Mouse (Mus musculus) neural tube, embryonic 14.5 days (tissue): ENCODE results near the gene Erc2. TPM values are rescaled to one million over a fixed set of nuclear protein-coding genes. Genes with fewer than 3 reads are reported as not detected.
"Not testable (repeated sequence)": the region's sequence is repeated elsewhere in the genome, so short reads cannot be mapped to it uniquely, and the experiment has no call there.

Experiments used
- ATAC-seq: fragments of 200-750 bp; cut with Nextera tagmentation; 2 replicates; pipeline ENCODE4 v1.8.0; 2017; ENCODE audit warnings: low read depth, mild to moderate bottlenecking, moderate TSS enrichment, moderate library complexity
- H3K27ac ChIP-seq: fragments of 300-500 bp; sonication (generic); 2 replicates; pipeline ENCODE4 v1.5.1; 2014; ENCODE audit warnings: low read depth, mild to moderate bottlenecking, control low read depth, low read length, moderate library complexity, mixed read lengths
- H3K27me3 ChIP-seq: fragments of 300-500 bp; sonication (generic); 2 replicates; pipeline ENCODE4 v1.6.1; 2014; ENCODE audit warnings: low read length; ENCODE audit not compliant: control insufficient read depth, insufficient read depth
- H3K36me3 ChIP-seq: fragments of 300-500 bp; sonication (generic); 2 replicates; pipeline ENCODE4 v1.6.1; 2014; ENCODE audit warnings: low read length, mixed read lengths; ENCODE audit not compliant: control insufficient read depth, insufficient read depth
- H3K4me1 ChIP-seq: fragments of 300-500 bp; sonication (generic); 2 replicates; pipeline ENCODE4 v1.6.1; 2014; ENCODE audit warnings: low read length; ENCODE audit not compliant: control insufficient read depth, insufficient read depth
- H3K4me2 ChIP-seq: fragments of 300-500 bp; sonication (generic); 2 replicates; pipeline ENCODE4 v1.6.1; 2014; ENCODE audit warnings: mild to moderate bottlenecking, low read depth, low read length, control low read depth
- H3K4me3 ChIP-seq: fragments of 300-500 bp; sonication (generic); 2 replicates; pipeline ENCODE4 v1.5.1; 2014; ENCODE audit warnings: low read depth, low read length, control low read depth, mixed read lengths
- H3K9ac ChIP-seq: fragments of 300-500 bp; sonication (generic); replicated peaks from 2 replicates; pipeline ENCODE4 v1.6.1; 2014; ENCODE audit warnings: low read depth, mild to moderate bottlenecking, control low read depth, low read length, mixed read lengths
- H3K9me3 ChIP-seq: fragments of 300-500 bp; sonication (generic); 2 replicates; pipeline ENCODE4 v1.6.1; 2016; ENCODE audit warnings: low read length; ENCODE audit not compliant: control insufficient read depth
- WGBS: fragments of 180-500 bp; shearing (Covaris S2); extraction: QIAGEN DNeasy Blood & Tissue Kit; methylation state at CpG from one replicate; pipeline ENCODE4 v1.1.7; 2014; 5-methylcytosine and 5-hydroxymethylcytosine counted together
- polyA plus RNA-seq: library from polyadenylated mRNA; unstranded; fragments of >200 nt; fragmentation: Nextera tagmentation; extraction: Ambion mirVana; gene quantifications from 2 replicates; pipeline ENCODE4 v1.2.1, GENCODE M21; 2014

The Erc2 gene
- 61.7 and 117 TPM in 2 replicates for polyA plus RNA-seq

DNA sequence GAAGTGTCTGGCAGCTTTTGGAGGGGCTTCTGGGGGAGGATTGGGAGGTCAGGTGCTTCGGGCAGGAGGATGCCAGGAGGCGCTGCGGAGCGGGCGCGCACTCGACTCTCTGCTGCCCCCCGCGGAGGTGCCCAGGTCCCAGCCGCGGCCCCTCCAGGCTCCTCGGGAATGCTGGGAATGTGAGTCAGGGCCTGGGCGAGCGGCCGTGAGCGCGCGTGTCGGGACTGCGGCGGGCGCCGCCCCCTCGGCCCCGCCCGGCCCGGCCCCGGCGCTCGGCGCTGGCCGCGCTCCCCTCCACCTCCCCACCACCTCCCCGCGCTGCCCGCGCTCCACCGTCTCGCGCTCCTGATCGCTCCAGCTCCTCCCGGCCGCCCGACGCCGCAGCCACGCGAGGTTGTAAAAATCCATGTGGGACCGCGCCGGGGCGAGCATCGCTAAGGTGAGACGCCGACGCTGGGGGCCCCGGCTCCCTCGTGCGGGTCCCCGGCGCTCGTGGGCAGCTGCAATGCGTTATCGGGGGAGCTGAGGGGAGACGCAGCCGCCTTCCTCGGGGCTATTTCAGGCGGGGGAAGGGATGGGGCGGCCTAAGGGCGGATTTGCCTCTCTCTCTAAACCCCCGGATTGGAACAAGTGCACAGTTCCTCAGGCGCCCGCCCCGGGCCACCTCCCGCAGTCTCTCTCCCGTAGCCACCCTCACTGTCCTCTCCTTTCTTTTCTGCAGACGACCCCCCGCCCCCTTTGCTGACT, at the start of gene Erc2:
Erc2 (plus strand) TSS at position 253 of the 747 bp plus-strand sequence.
- Histone ChIP-seq H3K27ac (peak within 1 kb of the TSS; percentile 89), H3K4me2 (peak within 1 kb of the TSS; percentile 58), H3K9me3 (no peaks in the 10 kb centered on the region), H3K9ac (peak within 1 kb of the TSS; percentile 88), H3K4me3 (peak within 1 kb of the TSS; percentile 71), H3K27me3 (no peaks in the 10 kb centered on the region), H3K36me3 (no peaks in the 10 kb centered on the region), H3K4me1 (peaks cover 8% of the 10 kb centered on the region; the same call in 1 of the 2 replicates)
- peak; percentile 97 for ATAC-seq
- WGBS, result under 1% methylated on average over 42 of the region's 78 CpGs

DNA sequence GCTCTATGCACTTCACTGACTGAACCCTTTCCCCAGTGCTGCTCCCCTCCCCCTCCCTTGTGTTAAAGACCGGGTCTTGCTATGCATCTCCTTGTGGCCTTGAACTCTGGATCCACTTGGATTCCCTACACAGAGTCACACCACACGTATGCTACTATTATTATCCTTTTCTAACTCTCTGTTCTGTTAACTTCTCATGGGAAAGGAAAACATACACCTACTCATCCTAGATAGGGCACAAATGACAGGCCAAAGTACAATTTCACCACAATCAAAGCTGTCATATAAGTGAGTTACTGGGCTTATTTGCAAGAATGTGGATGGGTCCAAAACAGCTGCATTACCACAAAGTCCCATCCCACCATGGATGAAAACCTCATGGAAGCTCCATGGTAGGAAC, 43.8 kb upstream of the Erc2 start:
- no peak overlapping the region for H3K4me3 ChIP-seq
- 87% methylated on average over 2 of the region's 2 CpGs for WGBS

DNA sequence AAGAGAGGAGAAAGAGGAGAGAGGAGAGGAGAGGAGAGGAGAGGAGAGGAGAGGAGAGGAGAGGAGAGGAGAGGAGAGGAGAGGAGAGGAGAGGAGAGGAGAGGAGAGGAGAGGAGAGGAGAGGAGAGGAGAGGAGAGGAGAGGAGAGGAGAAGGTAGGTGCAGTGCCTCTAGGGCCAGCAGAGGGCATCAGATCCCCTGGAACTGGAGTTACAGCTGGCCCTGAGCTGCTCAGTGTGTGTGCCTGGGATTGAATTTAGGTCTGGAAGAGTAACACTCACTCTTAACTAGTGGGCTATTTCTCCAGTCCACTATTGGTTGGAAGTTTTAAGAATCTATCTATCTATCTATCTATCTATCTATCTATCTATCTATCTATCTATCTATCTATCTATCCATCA, 32.6 kb upstream of the Erc2 start:
- not testable (repeated sequence) for H3K9ac ChIP-seq, H3K4me3 ChIP-seq, ATAC-seq, H3K9me3 ChIP-seq, H3K4me1 ChIP-seq, H3K36me3 ChIP-seq, H3K27ac ChIP-seq, H3K27me3 ChIP-seq, H3K4me2 ChIP-seq

More for the DNA sequence above, 43.8 kb upstream of the Erc2 start:
- Histone ChIP-seq H3K27me3 (no peaks in the 10 kb centered on the region), H3K9ac (no peak overlapping the region), H3K27ac (no peak overlapping the region), H3K4me1 (no peaks in the 10 kb centered on the region), H3K9me3 (no peaks in the 10 kb centered on the region), H3K36me3 (no peaks in the 10 kb centered on the region), H3K4me2 (no peak overlapping the region)
- ATAC-seq, result no peak

DNA sequence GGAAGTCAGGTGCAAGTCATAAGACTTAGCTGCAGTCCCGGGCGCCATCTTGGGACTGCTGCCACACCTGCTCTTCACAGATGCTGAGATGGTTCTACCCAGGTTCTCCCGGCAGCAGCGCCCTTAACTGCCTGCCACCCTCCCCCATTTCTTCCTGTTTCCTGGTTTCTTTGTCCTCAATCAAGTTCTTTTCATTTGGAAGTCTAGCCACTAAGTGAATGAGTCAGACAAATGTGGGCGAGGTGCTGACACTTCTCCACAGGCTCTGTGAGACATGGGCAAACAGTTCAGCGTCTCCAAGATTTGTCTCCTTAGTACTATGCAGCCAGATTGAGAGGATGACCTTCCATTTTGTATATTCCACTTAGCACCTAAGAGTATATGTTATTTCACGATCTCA, 30.1 kb upstream of the Erc2 start:
- Histone ChIP-seq H3K9ac (no peak overlapping the region), H3K36me3 (no peaks in the 10 kb centered on the region), H3K4me3 (no peak overlapping the region), H3K4me1 (no peaks in the 10 kb centered on the region), H3K9me3 (0 out of 2 replicates have a peak, but pooled peaks cover 4% of the 10 kb centered on the region), H3K4me2 (no peak overlapping the region), H3K27ac (no peak overlapping the region), H3K27me3 (no peaks in the 10 kb centered on the region)
- WGBS, result 91% methylated on average over 7 of the region's 7 CpGs
- no peak for ATAC-seq

DNA sequence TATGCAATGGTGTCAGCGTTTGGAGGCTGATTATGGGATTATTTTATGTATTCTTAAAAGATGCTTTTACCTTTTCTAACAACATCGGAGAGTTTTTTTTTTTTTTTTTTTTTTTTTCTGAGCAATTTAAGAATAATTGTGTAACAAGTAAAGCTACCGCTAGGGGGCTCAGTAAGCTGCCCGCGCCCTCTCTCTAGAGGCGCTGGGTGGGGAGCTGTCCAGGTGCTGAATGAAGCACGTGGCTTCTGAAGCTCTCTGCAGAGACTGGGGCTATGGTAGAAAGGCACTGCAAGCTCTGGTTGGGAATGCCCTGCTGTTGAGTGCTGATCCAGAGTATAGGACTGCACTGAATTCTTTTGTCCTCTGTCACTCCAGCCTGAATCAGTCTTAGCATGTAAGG, 26.0 kb upstream of the Erc2 start:
- peak; percentile 70; the same call in 1 of the 2 replicates for ATAC-seq
- no peak overlapping the region for H3K4me3 ChIP-seq
- WGBS, result 7% methylated on average over 7 of the region's 7 CpGs

DNA sequence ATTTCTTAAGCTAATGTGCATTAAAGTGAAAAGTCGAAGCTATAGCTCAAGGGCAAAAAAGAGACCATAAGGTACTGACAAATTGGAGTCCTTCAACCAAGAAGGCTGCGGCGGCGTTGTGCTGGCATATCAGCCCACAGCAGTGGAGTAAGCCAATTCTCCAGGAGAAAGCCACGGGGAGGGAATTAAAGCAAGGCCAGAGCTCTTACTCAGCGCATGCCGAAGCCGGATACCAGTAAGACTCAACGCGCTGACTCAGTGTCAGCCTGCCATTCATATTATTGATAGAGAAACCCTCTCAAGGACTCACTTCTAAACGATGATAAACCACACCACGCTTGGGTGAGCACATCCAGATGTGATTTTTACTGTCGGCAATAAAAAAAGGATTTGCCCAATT, 20.1 kb upstream of the Erc2 start:
- Histone ChIP-seq H3K27me3 (no peaks in the 10 kb centered on the region), H3K27ac (no peak overlapping the region), H3K9me3 (no peaks in the 10 kb centered on the region), H3K4me2 (no peak overlapping the region), H3K4me3 (no peak overlapping the region), H3K9ac (no peak overlapping the region), H3K36me3 (no peaks in the 10 kb centered on the region), H3K4me1 (no peaks in the 10 kb centered on the region)
- WGBS, result 46% methylated on average over 13 of the region's 13 CpGs
- ATAC-seq, result peak; percentile 31; the same call in 1 of the 2 replicates

More for the DNA sequence above, 26.0 kb upstream of the Erc2 start:
- Histone ChIP-seq H3K4me1 (no peaks in the 10 kb centered on the region), H3K36me3 (no peaks in the 10 kb centered on the region), H3K4me2 (no peak overlapping the region), H3K9me3 (0 out of 2 replicates have a peak, but pooled peaks cover 4% of the 10 kb centered on the region), H3K9ac (no peak overlapping the region), H3K27me3 (no peaks in the 10 kb centered on the region), H3K27ac (no peak overlapping the region)

DNA sequence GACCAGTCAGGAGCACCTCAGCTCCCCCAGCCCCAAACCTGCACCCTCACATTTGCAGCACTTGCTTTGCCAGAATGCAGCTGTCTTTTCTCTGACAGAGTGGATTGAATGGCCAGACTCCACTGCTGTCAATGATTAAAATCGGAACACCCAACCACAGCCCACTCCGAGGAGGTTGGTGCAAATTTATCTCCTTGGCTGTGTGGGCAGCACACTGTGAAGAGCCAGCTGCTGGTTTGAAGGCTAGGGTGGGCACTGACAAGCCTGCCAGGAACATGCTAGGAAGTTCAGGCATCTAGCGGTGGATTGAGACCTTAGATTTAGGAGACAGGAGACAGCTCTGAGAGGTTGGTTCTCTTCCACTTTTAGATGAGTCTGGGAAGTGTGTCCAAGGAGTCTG, 14.8 kb upstream of the Erc2 start:
- no peak overlapping the region for H3K27ac ChIP-seq
- no peaks in the 10 kb centered on the region for H3K4me1 ChIP-seq
- H3K36me3 ChIP-seq, result no peaks in the 10 kb centered on the region
- H3K9me3 ChIP-seq, result no peaks in the 10 kb centered on the region
- no peak overlapping the region for H3K4me2 ChIP-seq
- WGBS, result 77% methylated on average over 3 of the region's 3 CpGs
- no peaks in the 10 kb centered on the region for H3K27me3 ChIP-seq
- H3K9ac ChIP-seq, result no peak overlapping the region
- no peak for ATAC-seq
- H3K4me3 ChIP-seq, result no peak overlapping the region

DNA sequence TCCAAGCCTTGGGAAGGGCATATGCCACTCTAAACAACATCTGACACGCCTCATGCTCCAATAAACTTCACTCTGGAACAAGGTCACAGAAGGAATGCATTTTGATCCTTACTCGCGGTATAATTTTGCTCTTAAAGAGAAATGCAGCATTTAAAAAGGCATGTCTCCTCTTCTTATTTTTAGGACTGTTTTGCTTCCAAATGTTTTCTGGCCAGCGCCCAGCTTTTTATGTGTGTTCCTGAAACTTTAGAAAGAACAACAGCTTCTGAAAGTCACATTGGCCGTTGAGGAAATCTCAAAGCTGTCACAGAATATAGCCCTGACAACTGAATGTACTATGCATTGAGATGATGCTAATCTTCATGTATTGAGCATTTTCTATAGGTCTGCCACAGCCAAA, 8.5 kb upstream of the Erc2 start:
- H3K4me1 ChIP-seq, result no peaks in the 10 kb centered on the region
- H3K27me3 ChIP-seq, result no peaks in the 10 kb centered on the region
- no peak overlapping the region for H3K27ac ChIP-seq
- H3K4me3 ChIP-seq, result no peak overlapping the region
- 76% methylated on average over 5 of the region's 5 CpGs for WGBS
- H3K36me3 ChIP-seq, result no peaks in the 10 kb centered on the region
- ATAC-seq, result no peak
- H3K9me3 ChIP-seq, result no peaks in the 10 kb centered on the region
- H3K9ac ChIP-seq, result no peak overlapping the region
- no peak overlapping the region for H3K4me2 ChIP-seq

DNA sequence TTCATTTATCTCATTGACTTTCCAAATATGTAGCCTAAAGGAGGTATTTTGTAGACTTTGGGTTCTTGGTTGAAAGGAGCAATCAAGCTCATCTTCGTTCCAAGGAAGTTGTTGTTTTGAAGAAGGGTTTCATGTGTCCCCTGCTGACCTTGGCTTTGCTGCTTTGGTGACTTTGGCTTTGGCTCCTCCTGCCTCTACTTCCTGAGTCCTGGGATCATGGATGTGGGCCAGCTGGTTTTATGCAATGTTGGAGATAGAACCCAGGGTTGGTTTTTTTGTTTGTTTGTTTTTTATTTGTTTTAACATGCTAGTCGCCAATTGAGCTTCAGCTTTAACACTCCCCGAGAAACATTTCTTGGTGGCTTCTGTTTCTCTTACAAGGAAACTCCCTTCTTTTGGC, 4.9 kb upstream of the Erc2 start:
- Histone ChIP-seq H3K36me3 (no peaks in the 10 kb centered on the region), H3K9me3 (no peaks in the 10 kb centered on the region), H3K4me1 (no peaks in the 10 kb centered on the region), H3K4me3 (no peak overlapping the region), H3K27me3 (no peaks in the 10 kb centered on the region), H3K27ac (no peak overlapping the region), H3K9ac (no peak overlapping the region), H3K4me2 (no peak overlapping the region)
- 88% methylated on average over 3 of the region's 3 CpGs for WGBS
- no peak for ATAC-seq
